Mouse (Mus musculus): ENCODE data around the gene Abca7. TPM values are rescaled to one million over a fixed set of nuclear protein-coding genes. Genes with fewer than 3 reads are reported as not detected.

Abca7 gene
- polyA plus RNA-seq, 1 experiment from 2014 or later = 1.9 TPM

Other genes with a start within 250 kb of the Abca7 start
- 49.4 and 54.9 TPM in 2 replicates for gene Polrmt, start 249.9 kb upstream of the Abca7 start, polyA plus RNA-seq (2015; fragmentation: Nextera tagmentation; extraction: Ambion mirVana)
- 0.34 and 0.47 TPM in 2 replicates for gene Fgf22, start 241.4 kb upstream of the Abca7 start, polyA plus RNA-seq (2015; fragmentation: Nextera tagmentation; extraction: Ambion mirVana)
- 93.0 and 95.4 TPM in 2 replicates for gene Rnf126, start 229.5 kb upstream of the Abca7 start, polyA plus RNA-seq (2015; fragmentation: Nextera tagmentation; extraction: Ambion mirVana)
- gene Fstl3, start 219.2 kb upstream of the Abca7 start, polyA plus RNA-seq (2015; fragmentation: Nextera tagmentation; extraction: Ambion mirVana) = 7.0 and 7.8 TPM in 2 replicates
- gene Prss57, start 205.5 kb upstream of the Abca7 start, polyA plus RNA-seq (2015; fragmentation: Nextera tagmentation; extraction: Ambion mirVana) = 0.11 TPM in 1 of 2 replicates, not detected in the other
- 101 TPM in 2 replicates for gene Palm, start 202.9 kb upstream of the Abca7 start, polyA plus RNA-seq (2015; fragmentation: Nextera tagmentation; extraction: Ambion mirVana)
- gene Misp, start 175.5 kb upstream of the Abca7 start, polyA plus RNA-seq (2015; fragmentation: Nextera tagmentation; extraction: Ambion mirVana) = 0.90 and 1.4 TPM in 2 replicates
- 347 and 366 TPM in 2 replicates for gene Ptbp1, start 142.1 kb upstream of the Abca7 start, polyA plus RNA-seq (2015; fragmentation: Nextera tagmentation; extraction: Ambion mirVana)
- gene Prtn3, start 122.0 kb upstream of the Abca7 start, polyA plus RNA-seq (2015; fragmentation: Nextera tagmentation; extraction: Ambion mirVana) = 11.1 and 11.3 TPM in 2 replicates
- 138 and 142 TPM in 2 replicates for gene Plppr3, start 121.9 kb upstream of the Abca7 start, polyA plus RNA-seq (2015; fragmentation: Nextera tagmentation; extraction: Ambion mirVana)
- gene Elane, start 110.2 kb upstream of the Abca7 start, polyA plus RNA-seq (2015; fragmentation: Nextera tagmentation; extraction: Ambion mirVana) = 0.29 and 0.86 TPM in 2 replicates
- gene Cfd, start 105.6 kb upstream of the Abca7 start, polyA plus RNA-seq (2015; fragmentation: Nextera tagmentation; extraction: Ambion mirVana) = not detected in 2 replicates
- gene Med16, start 87.6 kb upstream of the Abca7 start, polyA plus RNA-seq (2015; fragmentation: Nextera tagmentation; extraction: Ambion mirVana) = 44.9 and 46.8 TPM in 2 replicates
- 20.3 TPM in 1 of 2 replicates, not detected in the other for gene Gm26602, start 85.6 kb upstream of the Abca7 start, polyA plus RNA-seq (2015; fragmentation: Nextera tagmentation; extraction: Ambion mirVana)
- gene Kiss1r, start 79.5 kb upstream of the Abca7 start, polyA plus RNA-seq (2015; fragmentation: Nextera tagmentation; extraction: Ambion mirVana) = 0.94 and 1.0 TPM in 2 replicates
- gene R3hdm4, start 75.3 kb upstream of the Abca7 start, polyA plus RNA-seq (2015; fragmentation: Nextera tagmentation; extraction: Ambion mirVana) = 186 and 188 TPM in 2 replicates
- 5.5 and 6.2 TPM in 2 replicates for gene Arid3a, start 69.5 kb upstream of the Abca7 start, polyA plus RNA-seq (2015; fragmentation: Nextera tagmentation; extraction: Ambion mirVana)
- 105 and 106 TPM in 2 replicates for gene Wdr18, start 36.3 kb upstream of the Abca7 start, polyA plus RNA-seq (2015; fragmentation: Nextera tagmentation; extraction: Ambion mirVana)
- gene Grin3b, start 25.8 kb upstream of the Abca7 start, polyA plus RNA-seq (2015; fragmentation: Nextera tagmentation; extraction: Ambion mirVana) = 0.41 and 0.73 TPM in 2 replicates
- gene Tmem259, start 12.2 kb upstream of the Abca7 start, polyA plus RNA-seq (2015; fragmentation: Nextera tagmentation; extraction: Ambion mirVana) = 16.0 and 19.5 TPM in 2 replicates
- gene Cnn2, start 7.9 kb upstream of the Abca7 start, polyA plus RNA-seq (2015; fragmentation: Nextera tagmentation; extraction: Ambion mirVana) = 287 and 299 TPM in 2 replicates
- 7.3 and 7.6 TPM in 2 replicates for gene Arhgap45, start 20.2 kb downstream of the Abca7 start, polyA plus RNA-seq (2015; fragmentation: Nextera tagmentation; extraction: Ambion mirVana)
- 244 and 254 TPM in 2 replicates for gene Polr2e, start 43.3 kb downstream of the Abca7 start, polyA plus RNA-seq (2015; fragmentation: Nextera tagmentation; extraction: Ambion mirVana)
- 462 and 477 TPM in 2 replicates for gene Gpx4, start 50.7 kb downstream of the Abca7 start, polyA plus RNA-seq (2015; fragmentation: Nextera tagmentation; extraction: Ambion mirVana)
- gene Sbno2, start 109.1 kb downstream of the Abca7 start, polyA plus RNA-seq (2015; fragmentation: Nextera tagmentation; extraction: Ambion mirVana) = 13.5 and 15.2 TPM in 2 replicates
- 17.1 and 17.4 TPM in 2 replicates for gene Stk11, start 119.3 kb downstream of the Abca7 start, polyA plus RNA-seq (2015; fragmentation: Nextera tagmentation; extraction: Ambion mirVana)
- 456 and 475 TPM in 2 replicates for gene Atp5d, start 142.1 kb downstream of the Abca7 start, polyA plus RNA-seq (2015; fragmentation: Nextera tagmentation; extraction: Ambion mirVana)
- 7.4 and 8.1 TPM in 2 replicates for gene Cbarp, start 144.3 kb downstream of the Abca7 start, polyA plus RNA-seq (2015; fragmentation: Nextera tagmentation; extraction: Ambion mirVana)
- 22.9 and 23.2 TPM in 2 replicates for gene Midn, start 151.8 kb downstream of the Abca7 start, polyA plus RNA-seq (2015; fragmentation: Nextera tagmentation; extraction: Ambion mirVana)
- 149 and 194 TPM in 2 replicates for gene Cirbp, start 169.5 kb downstream of the Abca7 start, polyA plus RNA-seq (2015; fragmentation: Nextera tagmentation; extraction: Ambion mirVana)
- gene 1600002K03Rik, start 176.4 kb downstream of the Abca7 start, polyA plus RNA-seq (2015; fragmentation: Nextera tagmentation; extraction: Ambion mirVana) = 9.7 and 11.0 TPM in 2 replicates
- gene Efna2, start 183.0 kb downstream of the Abca7 start, polyA plus RNA-seq (2015; fragmentation: Nextera tagmentation; extraction: Ambion mirVana) = 39.5 and 40.4 TPM in 2 replicates
- gene Mum1, start 229.9 kb downstream of the Abca7 start, polyA plus RNA-seq (2015; fragmentation: Nextera tagmentation; extraction: Ambion mirVana) = 94.7 and 96.9 TPM in 2 replicates

All from limb, embryonic 13.5 days (tissue).